Mouse (Mus musculus): ENCODE results near the gene Rnf6.

DNA sequence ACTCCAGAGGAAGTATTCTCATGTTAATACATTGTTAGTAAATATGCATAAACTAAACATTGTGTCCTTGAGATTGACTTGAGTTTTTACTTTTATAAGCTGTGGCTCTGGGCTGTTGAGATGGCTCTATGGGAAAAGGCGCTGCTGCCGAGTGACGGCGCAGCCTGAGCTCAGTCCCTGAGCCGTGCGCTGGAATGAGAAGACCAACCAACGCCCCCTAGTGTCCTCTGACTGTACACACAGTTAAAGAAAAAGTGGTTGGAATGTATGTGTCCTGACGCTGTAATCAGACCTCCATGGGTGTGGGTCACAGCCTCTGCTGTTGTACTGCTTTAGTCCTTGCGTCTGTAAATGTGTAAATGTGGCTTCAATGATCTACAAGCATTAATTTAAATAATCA lies 38.6 kb upstream of the Rnf6 start:
- TF ChIP-seq USF1 (IDR thresholded peaks at IDR 0.05; ENCODE audit: low read depth) (no peak), CTCF (IDR thresholded peaks at IDR 0.05; ENCODE audit: control insufficient read depth, insufficient read depth, insufficient read length) (no peak), MYOG (IDR thresholded peaks at IDR 0.05; ENCODE audit: control insufficient read depth, extremely low read depth, insufficient read length) (no peak)

Data from C2C12 (cell line).